Mouse (Mus musculus) adrenal gland, adult 18-20 months (tissue): ENCODE data around the gene Ctnna3. TPM values are rescaled to one million over a fixed set of nuclear protein-coding genes. Genes with fewer than 3 reads are reported as not detected.
"Not testable (repeated sequence)": the region's sequence is repeated elsewhere in the genome, so short reads cannot be mapped to it uniquely, and the experiment has no call there.

ENCODE experiments used
- DNase-seq, 2 experiments: peaks; one replicate each; pipeline ENCODE4 v3.0.0; 2021 to 2022; ENCODE audit warnings: low spot score in 2 of 2
- total RNA-seq, 2 experiments: library from RNA; stranded (reverse); gene quantifications; 1 replicate in 1 of 2; 2 replicates in 1 of 2; pipeline ENCODE4 v1.2.3; 2021

The Ctnna3 gene
- total RNA-seq, 2 experiments from 2014 or later: 0.40 to 0.48 TPM

DNA sequence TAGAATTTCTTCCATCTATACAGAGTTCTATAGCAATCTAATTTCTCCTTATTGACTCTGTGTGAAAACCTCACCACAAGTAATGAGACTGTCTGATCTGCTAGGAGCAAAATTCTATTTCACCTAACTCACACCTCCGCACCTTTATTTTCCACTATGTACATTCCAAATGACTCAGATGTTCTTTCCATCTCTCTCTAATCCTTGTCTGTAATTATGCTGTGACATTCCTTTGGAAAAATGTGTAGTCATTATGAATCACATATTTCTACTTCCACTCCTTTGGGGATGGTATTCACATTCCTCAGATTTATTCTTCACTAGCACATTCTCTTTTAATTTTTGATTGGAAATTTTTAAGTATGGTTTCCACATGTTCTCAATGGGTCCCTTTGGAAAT is 1406.4 kb downstream of the Ctnna3 start:
- DNase-seq: no peak

DNA sequence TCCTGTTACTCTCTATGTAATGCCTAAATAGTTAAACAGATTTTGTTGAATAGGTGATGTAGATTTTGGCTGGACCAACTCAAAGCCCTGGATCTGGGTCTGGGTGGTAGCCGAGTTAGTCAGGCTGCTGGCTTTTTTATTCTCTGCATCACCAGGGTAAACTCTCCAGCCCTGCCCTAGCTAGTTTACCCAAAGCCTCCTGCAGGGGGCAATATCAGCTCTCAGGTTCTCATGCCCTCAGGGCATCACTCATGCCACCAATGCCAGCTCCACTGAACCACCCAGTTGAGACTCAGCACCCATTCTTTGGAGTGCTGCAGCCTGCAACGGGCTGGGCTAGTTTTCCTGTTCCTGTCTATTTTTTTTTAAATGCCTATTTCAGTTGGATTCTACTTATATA is 1431.5 kb downstream of the Ctnna3 start:
- DNase-seq: no peak

DNA sequence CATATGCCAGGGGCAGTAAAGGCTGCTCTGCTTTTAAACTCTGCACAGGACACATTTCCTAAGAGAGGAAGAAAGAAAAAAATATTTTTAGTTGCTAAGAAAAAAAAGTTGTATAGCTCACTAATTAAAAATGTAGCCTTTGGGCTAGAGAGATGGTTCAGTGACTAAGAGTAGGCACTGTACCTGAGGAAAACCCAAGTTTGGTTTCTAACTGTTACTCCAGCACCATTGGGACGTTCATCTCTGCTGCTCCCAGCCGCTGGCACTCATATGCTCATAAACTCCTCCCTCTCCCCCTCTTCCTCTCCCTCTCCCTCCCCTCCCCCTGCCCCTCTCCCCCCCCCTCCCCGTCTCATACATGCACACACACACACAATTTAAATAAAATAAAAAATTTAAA is 1441.0 kb downstream of the Ctnna3 start:
- DNase-seq: no peak

DNA sequence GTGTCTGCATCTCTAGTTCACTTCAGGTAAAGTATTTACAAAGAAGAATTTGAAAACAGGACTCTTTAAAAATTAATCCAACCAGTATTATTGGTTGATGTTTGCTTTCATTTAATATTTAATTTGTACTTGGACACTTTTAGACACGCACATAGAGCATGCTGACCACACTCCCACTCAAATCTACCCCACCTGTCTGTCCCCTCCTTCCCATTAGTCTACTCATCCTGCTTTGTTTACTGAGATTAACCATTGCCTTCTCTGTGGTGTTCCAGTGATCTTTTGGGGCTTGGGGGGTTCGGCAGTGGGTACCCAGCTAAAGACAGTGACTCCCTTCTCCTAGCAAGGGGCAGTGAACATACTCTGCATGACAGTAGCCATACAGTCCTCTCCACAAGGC is 1446.6 kb downstream of the Ctnna3 start:
- DNase-seq: no peak

DNA sequence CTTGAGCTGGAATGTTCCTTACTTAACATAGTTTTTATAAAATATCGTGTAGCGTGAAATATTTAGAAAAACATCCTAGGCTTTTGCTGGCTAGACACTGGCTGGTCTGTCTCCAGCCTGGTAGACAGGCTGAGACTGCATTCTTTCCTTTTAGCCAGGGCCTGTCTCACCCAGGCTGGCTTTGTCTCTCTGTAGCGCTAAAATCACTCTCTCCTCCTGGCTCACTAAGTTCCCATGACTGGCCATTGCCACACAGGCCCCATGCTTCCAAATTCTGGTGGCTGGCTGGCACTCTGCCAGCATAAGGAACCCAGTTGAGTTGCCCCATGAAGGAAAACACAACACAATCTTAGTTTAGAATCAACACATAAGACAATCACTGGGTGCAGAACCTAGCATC is 1450.0 kb downstream of the Ctnna3 start:
- no peak for DNase-seq

DNA sequence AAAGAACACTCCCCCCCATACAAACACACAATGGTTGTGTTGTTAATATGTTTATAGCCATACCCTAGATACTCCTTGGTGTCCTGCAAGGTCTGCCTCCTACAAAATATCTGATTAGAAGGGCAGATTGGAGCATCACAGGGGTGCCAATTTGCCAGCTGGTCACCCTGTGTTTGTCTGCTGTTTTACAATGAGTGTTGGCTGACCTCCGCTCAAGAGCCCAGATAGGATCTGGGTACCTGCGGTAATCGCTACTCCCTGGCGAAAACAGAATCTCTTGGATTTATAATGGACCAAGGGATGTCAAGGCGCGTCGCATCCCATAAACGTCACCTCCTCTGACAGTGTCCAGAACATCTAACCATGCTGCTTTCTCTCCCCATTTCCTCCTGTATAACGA is 1457.0 kb downstream of the Ctnna3 start:
- no peak for DNase-seq

DNA sequence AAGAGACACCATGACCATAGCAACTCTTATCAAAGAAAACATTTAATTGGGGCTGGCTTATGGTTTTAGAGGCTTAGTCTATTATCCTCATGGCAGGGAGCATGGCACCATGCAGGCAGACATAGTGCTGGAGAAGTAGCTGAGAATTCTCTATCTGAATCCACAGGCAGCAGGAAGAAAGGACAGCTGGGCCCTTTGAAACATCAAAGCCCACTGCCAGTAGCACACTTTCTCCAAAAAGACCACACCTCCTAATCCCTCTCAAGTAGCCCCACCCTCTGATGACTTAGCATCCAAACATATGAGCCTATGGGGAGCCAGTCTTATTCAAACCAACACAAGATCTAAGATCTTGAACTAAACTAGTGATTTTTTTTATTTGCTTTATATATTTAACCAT is 1462.6 kb downstream of the Ctnna3 start:
- no peak for DNase-seq

DNA sequence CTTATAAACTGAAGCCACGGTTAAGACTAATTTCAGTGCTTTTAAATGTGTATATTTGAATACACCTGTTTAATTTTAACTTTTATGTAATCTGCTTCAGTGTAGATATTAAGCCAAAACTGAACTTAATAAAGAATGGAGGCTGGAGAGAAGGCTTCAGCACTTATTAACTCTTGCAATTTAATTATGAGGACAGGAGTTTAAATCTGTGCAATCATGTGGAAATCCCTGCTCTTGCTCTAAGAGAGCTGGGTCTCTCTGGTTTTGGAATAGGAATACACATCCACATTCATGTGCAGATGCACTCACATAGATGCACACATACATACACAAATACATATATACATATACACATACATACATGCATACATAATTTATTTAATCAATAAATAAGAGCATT is 1468.8 kb downstream of the Ctnna3 start:
- no peak for DNase-seq

DNA sequence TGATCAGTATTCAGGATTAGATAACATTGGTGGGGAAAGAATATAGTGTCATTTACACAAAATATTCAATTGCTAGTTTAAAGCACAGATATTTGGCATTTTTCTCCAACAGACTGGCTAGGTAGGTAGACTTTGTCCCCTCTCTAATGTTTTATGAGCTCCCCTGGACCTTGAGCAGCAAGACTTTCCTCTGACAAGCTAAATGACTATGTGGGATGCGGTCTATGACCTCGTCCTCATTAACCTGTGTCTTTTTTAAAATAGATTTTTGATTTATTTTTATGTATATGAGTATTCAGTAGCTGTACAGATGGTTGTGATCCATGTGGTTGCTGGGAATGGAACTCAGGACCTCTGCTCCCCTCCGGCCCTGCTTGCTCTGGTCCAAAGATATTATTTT is 1471.8 kb downstream of the Ctnna3 start:
- DNase-seq: no peak

DNA sequence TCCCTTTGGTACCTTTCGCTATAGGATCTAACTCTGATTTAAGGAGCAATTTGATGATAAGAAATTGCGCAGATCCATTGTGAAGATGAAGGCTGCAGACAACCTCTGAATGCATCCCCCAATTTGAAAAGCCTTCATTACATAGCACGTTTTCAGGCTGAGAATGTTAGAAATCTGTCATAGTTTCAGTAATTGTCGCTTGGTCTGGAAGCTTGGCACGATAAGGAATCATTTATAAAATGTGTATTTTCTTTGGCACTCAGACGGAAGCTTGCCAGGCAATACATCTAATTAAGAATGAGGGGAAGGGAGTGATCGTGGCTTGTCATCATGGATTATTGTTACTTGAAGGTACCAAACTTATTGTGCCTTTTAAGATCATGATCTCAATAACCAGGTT is 1511.1 kb downstream of the Ctnna3 start:
- no peak for DNase-seq

DNA sequence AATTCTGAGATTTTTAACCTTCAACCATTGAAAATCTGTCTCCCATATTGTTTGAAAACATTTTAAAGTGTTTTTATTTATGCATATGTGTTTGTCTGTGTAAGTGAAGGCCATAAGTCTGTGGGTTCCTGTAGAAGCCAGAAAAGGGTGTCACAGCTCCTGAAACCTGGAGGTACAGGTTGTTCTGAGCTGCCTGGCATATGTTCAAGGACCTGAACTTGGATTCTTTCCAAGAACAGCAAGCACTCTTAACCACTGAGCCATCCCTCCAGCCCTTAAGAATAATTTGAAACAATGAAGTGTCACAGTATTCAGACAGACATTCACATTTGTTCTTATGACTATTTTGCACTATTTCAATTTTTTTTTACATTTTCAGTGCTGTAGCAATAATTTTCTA is 1528.5 kb downstream of the Ctnna3 start:
- no peak for DNase-seq

DNA sequence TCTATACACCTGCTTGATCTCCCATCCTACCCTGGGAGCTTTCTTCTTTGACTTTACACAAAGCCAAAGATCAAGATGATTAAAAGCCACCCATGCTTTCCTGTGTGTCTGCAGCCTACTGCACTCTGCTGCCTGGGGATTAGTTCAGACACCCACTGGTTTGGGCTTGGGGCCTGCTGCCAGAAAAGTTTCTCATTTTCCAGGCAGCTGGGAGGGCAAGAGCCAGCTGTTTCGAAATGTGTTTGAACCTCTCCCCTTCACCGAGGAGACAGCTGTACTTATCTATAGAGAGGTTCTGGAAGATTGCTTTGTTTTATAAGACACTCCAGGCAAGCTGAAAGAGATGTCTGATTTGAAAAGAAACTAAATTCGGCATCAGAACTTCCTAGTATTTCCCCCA is 1563.0 kb downstream of the Ctnna3 start:
- DNase-seq: no peak

DNA sequence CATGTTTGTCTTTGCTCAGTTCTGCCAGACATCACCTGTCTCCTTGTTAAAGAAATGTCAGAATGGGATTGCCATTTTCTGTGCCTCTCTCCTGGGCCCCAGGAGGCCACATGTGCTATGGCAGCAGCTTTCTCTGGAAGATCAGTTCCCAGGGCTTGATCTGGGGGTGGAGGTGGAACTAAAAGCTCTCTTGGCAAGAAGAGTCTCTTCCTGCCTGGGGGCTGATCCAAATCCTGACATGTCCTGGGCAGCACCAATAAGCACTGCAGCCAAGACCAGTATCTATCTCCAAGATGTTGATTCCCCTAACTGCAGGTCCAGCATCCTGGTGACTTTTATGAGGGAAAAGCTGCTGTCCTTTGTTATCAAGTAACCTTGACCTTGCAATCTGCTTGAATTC is 1583.6 kb downstream of the Ctnna3 start:
- no peak for DNase-seq

DNA sequence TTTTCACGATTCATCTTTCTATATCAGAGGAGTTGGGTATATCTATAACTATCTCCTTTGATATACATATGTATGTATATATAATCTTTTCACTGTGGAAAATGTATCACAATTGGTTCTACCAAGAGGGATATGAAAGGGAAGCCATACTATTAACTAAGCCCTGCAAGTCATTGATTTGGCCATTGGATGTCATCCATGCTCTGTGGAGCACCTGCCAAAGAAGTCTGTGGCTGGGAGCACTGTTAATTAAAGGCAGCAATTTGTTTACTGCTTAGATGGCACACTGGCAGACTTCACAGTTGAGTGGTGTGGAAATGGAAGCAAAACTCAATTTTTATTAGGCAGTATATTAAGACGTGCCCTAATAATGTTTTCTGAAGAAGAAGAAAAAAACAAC is 1592.8 kb downstream of the Ctnna3 start:
- DNase-seq: no peak

DNA sequence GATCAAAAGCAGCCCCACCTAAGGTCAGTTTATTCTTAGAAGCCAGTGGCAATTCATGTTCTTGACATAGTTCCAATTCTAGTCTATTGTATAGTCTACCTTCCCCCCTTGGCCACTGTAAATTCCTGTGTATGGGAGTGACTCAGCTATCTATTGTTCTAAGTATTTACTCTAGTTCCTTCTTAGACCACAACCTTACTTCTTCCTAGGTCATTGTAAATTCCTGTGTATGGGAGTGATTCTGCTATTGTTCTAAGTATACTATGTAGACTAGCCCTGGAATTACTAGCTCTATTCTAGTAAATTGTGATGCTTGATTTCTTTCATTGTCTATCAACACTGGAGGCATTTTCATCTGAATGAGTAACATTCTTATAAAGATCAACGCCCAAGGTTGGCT is 1603.6 kb downstream of the Ctnna3 start:
- not testable (repeated sequence) for DNase-seq

Other genes starting within 250 kb of the Ctnna3 start
- under 1 TPM; 0.64 to 0.76 TPM for gene Mypn, start 226.1 kb upstream of the Ctnna3 start, total RNA-seq
- 100 to 1,000 TPM; 132 to 179 TPM for gene Herc4, start 186.3 kb upstream of the Ctnna3 start, total RNA-seq
- 10 to 100 TPM; 14.6 to 17.8 TPM for gene Sirt1, start 48.4 kb upstream of the Ctnna3 start, total RNA-seq
- 10 to 100 TPM; 16.1 to 22.2 TPM for gene Dnajc12, start 47.7 kb upstream of the Ctnna3 start, total RNA-seq
- not detected for gene Gm7075, start 8.3 kb upstream of the Ctnna3 start, total RNA-seq